Mouse (Mus musculus): ENCODE measurements at regions not wholly inside any gene's neighbourhood (a gene's known extent, or its start where the extent isn't known, plus 50 kb on each side); places are given as distances from the start of the nearest gene placed in this dataset.

DNA sequence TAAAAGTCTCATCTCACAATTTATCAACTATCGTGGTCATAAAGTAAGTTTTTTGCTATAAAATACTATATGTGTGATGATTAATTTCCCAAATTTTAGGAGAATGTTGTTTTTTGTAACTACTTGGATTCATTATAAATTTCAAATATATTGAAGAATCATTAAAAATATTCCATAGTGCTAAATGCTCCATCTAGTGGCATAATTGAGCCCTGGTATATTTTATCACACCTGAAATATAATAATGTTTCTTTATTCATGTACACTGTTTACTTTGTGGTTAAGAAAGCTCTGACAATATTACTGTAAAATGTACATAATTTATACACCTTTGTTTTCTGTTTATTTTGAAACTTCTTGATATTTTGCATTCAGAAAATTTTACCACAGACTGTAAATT lies 884.7 kb downstream of the Gm597 start:
- Histone ChIP-seq H3K27me3 (ENCODE audit: insufficient read depth, low read length) (no peaks in the 10 kb centered on the region), H3K9ac (replicated peaks; ENCODE audit: low read length) (no peak overlapping the region), H3K9me3 (ENCODE audit: low read length) (no peaks in the 10 kb centered on the region), H3K4me1 (ENCODE audit: insufficient read depth, low read length) (no peaks in the 10 kb centered on the region), H3K36me3 (ENCODE audit: insufficient read depth, low read length) (no peaks in the 10 kb centered on the region), H3K4me3 (ENCODE audit: low read length) (no peak overlapping the region), H3K27ac (no peak overlapping the region), H3K4me2 (ENCODE audit: low read depth, low read length) (no peak overlapping the region)
- WGBS = 92% methylated on average over 1 of the region's 1 CpGs
- DNase-seq (ENCODE audit: low spot score) (peak; percentile 22), ATAC-seq (no peak)
- peak; percentile 35 for TF ChIP-seq CTCF (IDR thresholded peaks at IDR 0.05; ENCODE audit: low read depth)

DNA sequence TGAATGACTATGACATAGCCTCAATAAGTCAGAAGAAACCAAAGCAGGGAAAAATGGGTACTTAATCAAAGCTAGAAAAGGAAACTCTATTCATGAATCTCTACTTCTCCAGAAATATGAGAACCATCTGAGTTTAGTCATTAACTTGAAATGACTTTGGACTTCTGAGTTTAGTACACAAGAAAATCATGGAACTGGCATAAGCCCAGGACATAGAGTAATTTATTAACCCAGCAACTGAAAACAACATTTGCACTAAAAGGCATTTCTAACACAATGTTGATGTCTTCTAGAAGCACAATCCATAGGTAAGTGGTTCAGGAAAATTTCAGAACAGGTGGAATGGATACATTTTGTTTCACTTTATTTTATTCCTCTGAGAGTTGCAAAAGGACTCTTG lies 896.3 kb downstream of the Gm597 start:
- no peaks in the 10 kb centered on the region for H3K9me3 ChIP-seq (ENCODE audit: low read length)
- DNase-seq (ENCODE audit: low spot score) (no peak), ATAC-seq (no peak)
- H3K4me2 ChIP-seq (ENCODE audit: low read depth, low read length) = no peak overlapping the region
- H3K27me3 ChIP-seq (ENCODE audit: insufficient read depth, low read length) = no peaks in the 10 kb centered on the region
- H3K27ac ChIP-seq = no peak overlapping the region
- H3K4me3 ChIP-seq (ENCODE audit: low read length) = no peak overlapping the region
- no peak for TF ChIP-seq CTCF (IDR thresholded peaks at IDR 0.05; ENCODE audit: low read depth)
- H3K9ac ChIP-seq (replicated peaks; ENCODE audit: low read length) = no peak overlapping the region
- H3K36me3 ChIP-seq (ENCODE audit: insufficient read depth, low read length) = no peaks in the 10 kb centered on the region
- no peaks in the 10 kb centered on the region for H3K4me1 ChIP-seq (ENCODE audit: insufficient read depth, low read length)
